Mouse (Mus musculus): ENCODE measurements around the gene Mknk2. TPM values are rescaled to one million over a fixed set of nuclear protein-coding genes. Genes with fewer than 3 reads are reported as not detected.

The Mknk2 gene
- polyA plus RNA-seq, 1 experiment from 2014 or later, result 124 TPM

GRCm38 (mm10) chr10:80665981-80666733 is 11.8 kb downstream of the Mknk2 start:
- 0 out of 2 replicates have a peak overlapping the region, but pooled peaks have one; percentile 7 for H3K9ac ChIP-seq
- H3K4me2 ChIP-seq, result 0 out of 2 replicates have a peak overlapping the region, but pooled peaks have one; percentile 4
- H3K4me3 ChIP-seq, result no peak overlapping the region
- H3K4me1 ChIP-seq, result peaks cover 63% of the 10 kb centered on the region
- peak overlapping the region; percentile 48 for H3K27ac ChIP-seq
- WGBS (ENCODE audit: insufficient replicate concordance), result 69% methylated on average over 10 of the region's 10 CpGs
- no peaks in the 10 kb centered on the region for H3K27me3 ChIP-seq (replicated peaks)
- 0 out of 2 replicates have a peak, but pooled peaks have one; percentile 10 for ATAC-seq
- H3K9me3 ChIP-seq (replicated peaks), result no peaks in the 10 kb centered on the region
- peaks cover 60% of the 10 kb centered on the region for H3K36me3 ChIP-seq

GRCm38 (mm10) chr10:80665459-80665858 is 12.5 kb downstream of the Mknk2 start:
- peaks cover 53% of the 10 kb centered on the region for H3K36me3 ChIP-seq
- no peak for ATAC-seq
- H3K4me3 ChIP-seq, result no peak overlapping the region
- WGBS (ENCODE audit: insufficient replicate concordance), result 58% methylated on average over 4 of the region's 4 CpGs
- peak overlapping the region; percentile 55 for H3K4me2 ChIP-seq
- H3K27me3 ChIP-seq (replicated peaks), result no peaks in the 10 kb centered on the region
- peaks cover 66% of the 10 kb centered on the region for H3K4me1 ChIP-seq
- H3K27ac ChIP-seq, result peak overlapping the region; percentile 81
- peak overlapping the region; percentile 54 for H3K9ac ChIP-seq
- no peaks in the 10 kb centered on the region for H3K9me3 ChIP-seq (replicated peaks)

GRCm38 (mm10) chr10:80665016-80665380 is 12.9 kb downstream of the Mknk2 start:
- Histone ChIP-seq H3K4me2 (peak overlapping the region; percentile 55), H3K27me3 (replicated peaks) (no peaks in the 10 kb centered on the region), H3K4me3 (peak overlapping the region; percentile 8; the same call in 1 of the 2 replicates), H3K9me3 (replicated peaks) (no peaks in the 10 kb centered on the region), H3K27ac (peak overlapping the region; percentile 81), H3K4me1 (peaks cover 62% of the 10 kb centered on the region), H3K36me3 (peaks cover 49% of the 10 kb centered on the region), H3K9ac (peak overlapping the region; percentile 54)
- WGBS (ENCODE audit: insufficient replicate concordance), result 16% methylated on average over 10 of the region's 10 CpGs
- ATAC-seq, result 0 out of 2 replicates have a peak, but pooled peaks have one; percentile 16

DNA sequence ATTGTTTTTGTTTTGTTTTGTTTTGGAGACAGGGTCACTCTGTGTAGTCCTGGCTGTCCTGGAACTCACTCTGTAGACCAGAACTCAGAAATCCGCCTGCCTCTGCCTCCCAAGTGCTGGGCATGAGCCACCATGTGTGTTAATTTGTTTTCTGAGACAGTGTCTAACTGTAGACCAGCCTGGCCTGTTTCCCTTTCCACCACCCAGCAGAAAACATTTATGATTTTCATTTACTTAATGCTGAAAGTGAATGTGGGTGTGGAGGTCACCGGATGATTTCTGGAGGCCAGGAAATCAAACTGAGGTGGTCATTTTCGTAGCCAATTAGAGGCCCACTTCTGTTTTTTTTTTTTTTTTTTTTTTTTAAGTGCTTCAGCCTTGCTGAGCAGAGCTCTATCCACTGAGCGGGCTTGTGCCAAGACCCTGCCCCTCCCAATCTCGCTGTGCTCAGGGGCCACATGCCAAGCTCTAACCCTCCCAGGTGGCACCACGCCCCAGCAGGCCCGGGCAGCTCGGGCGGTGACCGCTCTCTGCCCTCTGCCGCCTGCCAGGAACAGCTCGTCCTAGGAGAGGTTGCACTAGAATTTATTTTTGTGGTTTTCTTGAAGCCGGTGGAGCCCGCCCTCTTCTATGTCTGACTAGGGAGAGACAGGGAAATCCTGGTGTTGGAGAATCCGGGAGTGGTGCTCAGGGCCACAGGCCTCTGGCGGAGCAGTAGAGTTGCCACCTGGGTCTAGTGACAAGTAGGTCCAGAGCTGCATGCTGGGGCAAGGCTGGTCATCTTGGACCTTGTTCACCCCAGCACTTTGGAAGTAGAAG is 13.5 kb downstream of the Mknk2 start:
- peak; percentile 38; the same call in 1 of the 2 replicates for ATAC-seq
- H3K9me3 ChIP-seq (replicated peaks), result no peaks in the 10 kb centered on the region
- peak overlapping the region; percentile 8; the same call in 1 of the 2 replicates for H3K4me3 ChIP-seq
- peak overlapping the region; percentile 81 for H3K27ac ChIP-seq
- 19% methylated on average over 16 of the region's 16 CpGs for WGBS (ENCODE audit: insufficient replicate concordance)
- H3K27me3 ChIP-seq (replicated peaks), result no peaks in the 10 kb centered on the region
- peak overlapping the region; percentile 55 for H3K4me2 ChIP-seq
- H3K4me1 ChIP-seq, result peaks cover 62% of the 10 kb centered on the region
- peak overlapping the region; percentile 54 for H3K9ac ChIP-seq
- peaks cover 43% of the 10 kb centered on the region for H3K36me3 ChIP-seq

GRCm38 (mm10) chr10:80663485-80664196 is 14.3 kb downstream of the Mknk2 start:
- peaks cover 69% of the 10 kb centered on the region for H3K4me1 ChIP-seq
- H3K27me3 ChIP-seq (replicated peaks), result no peaks in the 10 kb centered on the region
- H3K4me2 ChIP-seq, result peak overlapping the region; percentile 4; the same call in 1 of the 2 replicates
- H3K36me3 ChIP-seq, result peaks cover 35% of the 10 kb centered on the region
- H3K9me3 ChIP-seq (replicated peaks), result no peaks in the 10 kb centered on the region
- H3K9ac ChIP-seq, result no peak overlapping the region
- peak overlapping the region; percentile 81 for H3K27ac ChIP-seq
- ATAC-seq, result no peak
- WGBS (ENCODE audit: insufficient replicate concordance), result 12% methylated on average over 5 of the region's 5 CpGs
- H3K4me3 ChIP-seq, result no peak overlapping the region

GRCm38 (mm10) chr10:80661149-80661548 is 16.8 kb downstream of the Mknk2 start:
- Histone ChIP-seq H3K4me2 (no peak overlapping the region), H3K9ac (no peak overlapping the region), H3K36me3 (peaks cover 10% of the 10 kb centered on the region), H3K27me3 (replicated peaks) (no peaks in the 10 kb centered on the region), H3K4me1 (peaks cover 79% of the 10 kb centered on the region), H3K4me3 (no peak overlapping the region), H3K27ac (0 out of 2 replicates have a peak overlapping the region, but pooled peaks have one; percentile 56), H3K9me3 (replicated peaks) (no peaks in the 10 kb centered on the region)
- WGBS (ENCODE audit: insufficient replicate concordance), result 38% methylated on average over 5 of the region's 5 CpGs
- no peak for ATAC-seq

DNA sequence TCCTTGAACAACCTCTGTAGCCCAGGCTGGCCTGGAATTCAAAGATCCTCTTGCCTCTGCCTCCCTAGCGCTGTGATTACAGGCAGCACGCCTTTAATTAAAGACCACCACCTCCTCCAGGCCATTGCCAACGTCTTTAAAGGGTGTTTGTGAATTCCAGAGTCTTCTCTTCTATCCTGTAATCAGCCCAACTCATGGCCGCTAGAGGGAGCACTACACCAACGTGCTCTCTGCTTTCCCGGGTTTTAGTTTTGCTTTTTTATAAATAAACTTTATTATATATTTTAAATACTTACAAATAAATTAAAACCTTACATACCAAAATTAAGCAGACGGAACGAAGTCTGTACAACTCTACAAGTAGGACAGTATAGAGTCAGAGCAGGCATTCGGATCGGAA is 18.7 kb downstream of the Mknk2 start:
- Histone ChIP-seq H3K27ac (peak overlapping the region; percentile 88), H3K4me2 (peak overlapping the region; percentile 47), H3K9me3 (replicated peaks) (no peaks in the 10 kb centered on the region), H3K4me1 (peaks cover 78% of the 10 kb centered on the region), H3K9ac (peak overlapping the region; percentile 61), H3K36me3 (no peaks in the 10 kb centered on the region), H3K27me3 (replicated peaks) (no peaks in the 10 kb centered on the region), H3K4me3 (peak overlapping the region; percentile 44)
- WGBS (ENCODE audit: insufficient replicate concordance), result 13% methylated on average over 10 of the region's 10 CpGs
- no peak for ATAC-seq

GRCm38 (mm10) chr10:80658841-80659202 is 19.1 kb downstream of the Mknk2 start:
- WGBS (ENCODE audit: insufficient replicate concordance), result 60% methylated on average over 4 of the region's 4 CpGs

GRCm38 (mm10) chr10:80658194-80658840 is 19.6 kb downstream of the Mknk2 start:
- Histone ChIP-seq H3K9ac (no peak overlapping the region), H3K4me1 (peaks cover 76% of the 10 kb centered on the region), H3K27me3 (replicated peaks) (no peaks in the 10 kb centered on the region), H3K27ac (peak overlapping the region; percentile 88), H3K9me3 (replicated peaks) (no peaks in the 10 kb centered on the region), H3K4me2 (peak overlapping the region; percentile 47; the same call in 1 of the 2 replicates), H3K4me3 (no peak overlapping the region), H3K36me3 (no peaks in the 10 kb centered on the region)
- 79% methylated on average over 14 of the region's 14 CpGs for WGBS (ENCODE audit: insufficient replicate concordance)
- no peak for ATAC-seq

More at GRCm38 (mm10) chr10:80658841-80659202, 19.1 kb downstream of the Mknk2 start:
- H3K27me3 ChIP-seq (replicated peaks), result no peaks in the 10 kb centered on the region
- peak overlapping the region; percentile 44; the same call in 1 of the 2 replicates for H3K4me3 ChIP-seq
- peak overlapping the region; percentile 25; the same call in 1 of the 2 replicates for H3K9ac ChIP-seq
- no peaks in the 10 kb centered on the region for H3K9me3 ChIP-seq (replicated peaks)
- peak overlapping the region; percentile 88 for H3K27ac ChIP-seq
- H3K36me3 ChIP-seq, result no peaks in the 10 kb centered on the region
- H3K4me2 ChIP-seq, result peak overlapping the region; percentile 47
- peaks cover 76% of the 10 kb centered on the region for H3K4me1 ChIP-seq
- ATAC-seq, result peak; percentile 43; the same call in 1 of the 2 replicates

- H3K4me2 ChIP-seq, result peak within 1 kb of the TSS; percentile 98
- no peaks in the 10 kb centered on the region for H3K9me3 ChIP-seq (replicated peaks)
- peak within 1 kb of the TSS; percentile 84 for H3K4me3 ChIP-seq
- ATAC-seq, result peak; percentile 61
- 36% methylated on average over 15 of the region's 15 CpGs for WGBS (ENCODE audit: insufficient replicate concordance)
- peak within 1 kb of the TSS; percentile 88 for H3K27ac ChIP-seq
- peak within 1 kb of the TSS; percentile 96 for H3K9ac ChIP-seq
- peaks cover 70% of the 10 kb centered on the region for H3K4me1 ChIP-seq
- no peaks in the 10 kb centered on the region for H3K36me3 ChIP-seq
- H3K27me3 ChIP-seq (replicated peaks), result no peaks in the 10 kb centered on the region
Observed at GRCm38 (mm10) chr10:80656863-80657623, 20.9 kb downstream of the Mknk2 start, which contains the start of gene Btbd2. Gene Btbd2, minus strand, starts transcription at chr10:80657071.
